Mouse (Mus musculus): Measurements from ENCODE around the gene Pomgnt2.

- TF ChIP-seq CTCF (conservative IDR thresholded peaks at IDR 0.05; ENCODE audit: insufficient read depth, insufficient read length, low read depth, low read length) (no peak), POLR2A (IDR thresholded peaks at IDR 0.05; ENCODE audit: low read depth, low read length) (no peak)
Observed at GRCm38 (mm10) chr9:121981466-121982105, 15.3 kb downstream of the Pomgnt2 start.

Data from kidney, adult 2 months (tissue).